Mouse (Mus musculus) small intestine, adult 2 months (tissue): ENCODE data around the gene Fam53b.

ENCODE experiments used
- CTCF ChIP-seq: fragments of 200-500 bp; IDR thresholded peaks from 2 replicates; pipeline ENCODE4 v1.5.1; 2012; ENCODE audit warnings: low read depth, mild to moderate bottlenecking, control low read depth, inconsistent platforms, low read length, moderate library complexity, mixed read lengths; ENCODE audit not compliant: insufficient replicate concordance, insufficient read length; ENCODE audit errors: extremely low read depth
- POLR2A ChIP-seq: fragments of 200-500 bp; IDR thresholded peaks from 2 replicates; pipeline ENCODE4 v1.6.1; 2012; ENCODE audit warnings: low read depth, mild to moderate bottlenecking, control low read depth, inconsistent platforms, low read length, moderate library complexity

GRCm38 (mm10) chr7:132858043-132858608 lies 44.4 kb upstream of the Fam53b start:
- TF ChIP-seq CTCF (no peak), POLR2A (no peak)
